Mouse (Mus musculus) cerebellum, adult (tissue): ENCODE measurements around the gene Tmem60.

Source experiments
- ATAC-seq: cut with Nextera tagmentation; 2 replicates; pipeline ENCODE4 v1.9.2; 2017; ENCODE audit warnings: mild to moderate bottlenecking, moderate library complexity, mixed read lengths; ENCODE audit not compliant: insufficient number of reproducible peaks, low FRiP score, low TSS enrichment

The Tmem60 gene

GRCm38 (mm10) chr5:20881915-20882800 is at the start of gene Tmem60, which contains the start of gene Phtf2:
Gene Tmem60, plus strand, starts transcription at chr5:20882191.
Gene Phtf2, minus strand, starts transcription at chr5:20882124.
- peak; percentile 94 for ATAC-seq

- ATAC-seq, result no peak
Measured at GRCm38 (mm10) chr5:20834399-20834798, 47.6 kb upstream of the Tmem60 start.

- ATAC-seq, result no peak
Measured at GRCm38 (mm10) chr5:20837082-20837481, 44.9 kb upstream of the Tmem60 start.

- no peak for ATAC-seq
Measured at GRCm38 (mm10) chr5:20843405-20843804, 38.6 kb upstream of the Tmem60 start.

- ATAC-seq, result no peak
Measured at GRCm38 (mm10) chr5:20843816-20844215, 38.2 kb upstream of the Tmem60 start.

- ATAC-seq, result no peak
Measured at GRCm38 (mm10) chr5:20847010-20847409, 35.0 kb upstream of the Tmem60 start.

GRCm38 (mm10) chr5:20855066-20855465 is 26.9 kb upstream of the Tmem60 start:
- ATAC-seq, result no peak

- ATAC-seq, result no peak
Measured at GRCm38 (mm10) chr5:20858404-20858803, 23.6 kb upstream of the Tmem60 start.

GRCm38 (mm10) chr5:20860565-20860964 is 21.4 kb upstream of the Tmem60 start:
- no peak for ATAC-seq

- no peak for ATAC-seq
Measured at GRCm38 (mm10) chr5:20861901-20862300, 20.1 kb upstream of the Tmem60 start.

GRCm38 (mm10) chr5:20864216-20864969 is 17.6 kb upstream of the Tmem60 start:
- ATAC-seq, result no peak

- ATAC-seq, result no peak
Measured at GRCm38 (mm10) chr5:20865193-20865755, 16.7 kb upstream of the Tmem60 start.

GRCm38 (mm10) chr5:20873146-20873545 is 8.8 kb upstream of the Tmem60 start:
- ATAC-seq, result no peak

- ATAC-seq, result no peak
Measured at GRCm38 (mm10) chr5:20876934-20877426, 5.0 kb upstream of the Tmem60 start.

- no peak for ATAC-seq
Measured at GRCm38 (mm10) chr5:20880386-20880785, 1.6 kb upstream of the Tmem60 start.

- ATAC-seq, result peak; percentile 41
Measured at GRCm38 (mm10) chr5:20880797-20881775, 905 bp upstream of the Tmem60 start.

- no peak for ATAC-seq
Measured at GRCm38 (mm10) chr5:20884036-20884620, 2.1 kb downstream of the Tmem60 start.

GRCm38 (mm10) chr5:20897446-20898167 is 15.6 kb downstream of the Tmem60 start:
- no peak for ATAC-seq

- ATAC-seq, result no peak
Measured at GRCm38 (mm10) chr5:20904647-20905046, 22.7 kb downstream of the Tmem60 start.
